Mouse (Mus musculus) cerebellum, postnatal 25 days (tissue): ENCODE measurements at regions not wholly inside any gene's neighbourhood (a gene's known extent, or its start where the extent isn't known, plus 50 kb on each side); places are given as distances from the start of the nearest gene placed in this dataset.

ENCODE experiments used
- DNase-seq, 2 experiments: peaks; one replicate each; pipeline ENCODE4 v3.0.0; 2021; ENCODE audit warnings: mixed read lengths in 2 of 2

DNA sequence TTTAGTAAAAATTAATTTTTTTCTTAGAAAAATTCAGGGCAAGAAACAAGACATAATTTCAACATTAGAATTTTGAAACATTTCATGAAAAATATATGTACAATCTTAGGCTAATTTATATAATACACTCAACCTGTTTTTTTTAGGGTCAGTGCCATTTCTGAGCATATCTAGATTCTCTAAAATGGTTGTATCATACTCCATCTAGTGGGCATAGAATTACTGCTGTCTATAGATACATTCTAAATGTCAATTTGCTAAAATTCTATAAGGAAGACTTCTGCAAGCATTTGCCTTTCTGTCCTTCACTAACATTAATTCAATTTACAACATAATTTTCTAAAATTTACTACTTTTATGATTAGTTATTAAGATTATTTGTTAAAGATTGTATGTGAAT, 507.7 kb downstream of the Zbbx start:
- no peak for DNase-seq

DNA sequence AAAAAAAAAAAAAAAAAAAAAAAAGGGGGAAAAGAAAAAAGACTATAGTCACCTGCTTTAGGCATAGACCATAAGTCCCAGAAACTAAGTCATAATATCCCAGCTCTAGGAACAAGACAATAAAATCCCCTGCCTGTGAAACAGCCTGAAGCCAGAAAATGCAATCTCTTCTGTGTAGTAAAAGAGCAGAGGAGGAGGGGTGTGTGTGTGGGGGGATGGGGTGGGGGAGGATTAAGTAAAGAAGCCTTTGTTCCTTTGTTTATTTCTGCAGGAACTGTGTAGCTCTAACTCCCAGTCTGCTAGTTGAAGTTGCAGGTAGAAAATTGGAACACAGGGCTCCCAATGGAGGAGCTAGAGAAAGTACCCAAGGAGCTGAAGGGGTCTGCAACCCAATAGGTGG, 532.2 kb downstream of the Zbbx start:
- no peak for DNase-seq

- no peak for DNase-seq
These were observed 563.4 kb downstream of the Zbbx start for GRCm38 (mm10) chr3:74601328-74602007.

GRCm38 (mm10) chr3:74588703-74589362, 576.0 kb downstream of the Zbbx start:
- no peak for DNase-seq

- DNase-seq = no peak
These were observed 599.7 kb downstream of the Zbbx start for GRCm38 (mm10) chr3:74565176-74565575.

DNA sequence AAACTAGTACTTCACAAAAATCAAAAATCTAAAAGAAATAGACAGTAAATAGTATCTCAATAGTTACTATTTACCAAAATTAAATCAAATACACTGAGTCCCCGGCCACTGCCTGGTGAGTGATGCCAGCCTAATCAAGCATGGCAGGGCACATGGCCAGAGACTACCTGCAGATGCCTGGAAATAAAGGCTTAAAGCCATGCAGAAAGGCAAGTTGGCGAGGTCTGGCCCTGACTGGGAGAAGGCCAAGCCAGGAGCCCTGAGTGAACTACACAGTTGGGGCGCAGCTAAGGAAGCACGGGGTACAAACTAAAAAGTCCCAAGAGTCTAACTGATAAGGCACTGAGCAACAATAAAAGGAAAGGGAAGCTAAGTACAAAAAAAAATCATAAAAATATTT, 630.0 kb downstream of the Zbbx start:
- peak; percentile 97 to 98 for DNase-seq

DNA sequence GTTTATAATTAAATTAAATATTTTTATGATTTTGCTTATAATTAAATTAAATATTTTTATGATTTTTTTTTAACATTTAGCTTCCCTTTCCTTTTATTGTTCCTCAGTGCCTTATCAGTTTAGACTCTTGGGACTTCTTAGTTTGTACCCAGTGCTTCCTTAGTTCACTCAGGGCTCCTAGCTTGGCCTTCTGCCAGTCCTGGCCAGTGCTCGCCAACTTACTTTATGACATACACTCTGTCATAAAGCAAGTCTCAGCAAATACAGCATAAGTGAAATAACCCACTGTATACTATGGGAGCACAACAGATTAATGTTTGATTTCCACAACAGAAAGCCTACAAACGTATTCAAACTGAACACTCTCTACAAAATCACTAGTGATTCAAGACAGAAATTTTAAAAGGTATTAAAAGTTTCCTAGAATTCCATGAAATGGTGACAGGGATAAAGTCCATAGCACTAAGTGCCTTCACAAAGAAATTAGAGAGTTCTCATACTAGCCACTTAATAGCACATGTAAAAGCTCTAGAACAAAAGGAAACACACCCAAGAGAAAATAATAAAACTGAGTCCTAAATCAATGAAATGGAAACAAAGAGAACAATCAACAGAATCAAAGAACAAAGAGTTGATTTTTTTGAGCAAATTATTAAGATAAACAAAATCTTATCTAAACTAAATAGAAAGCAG, 630.7 kb downstream of the Zbbx start:
- DNase-seq = peak; percentile 56 to 65

- no peak for DNase-seq
These were observed 681.1 kb downstream of the Zbbx start for GRCm38 (mm10) chr3:74483741-74484140.
